Mouse (Mus musculus): Measurements from ENCODE around the gene Iqck. TPM values are rescaled to one million over a fixed set of nuclear protein-coding genes. Genes with fewer than 3 reads are reported as not detected.

Iqck gene
- 1.8 and 2.4 TPM in 2 replicates for total RNA-seq (2017)

DNA sequence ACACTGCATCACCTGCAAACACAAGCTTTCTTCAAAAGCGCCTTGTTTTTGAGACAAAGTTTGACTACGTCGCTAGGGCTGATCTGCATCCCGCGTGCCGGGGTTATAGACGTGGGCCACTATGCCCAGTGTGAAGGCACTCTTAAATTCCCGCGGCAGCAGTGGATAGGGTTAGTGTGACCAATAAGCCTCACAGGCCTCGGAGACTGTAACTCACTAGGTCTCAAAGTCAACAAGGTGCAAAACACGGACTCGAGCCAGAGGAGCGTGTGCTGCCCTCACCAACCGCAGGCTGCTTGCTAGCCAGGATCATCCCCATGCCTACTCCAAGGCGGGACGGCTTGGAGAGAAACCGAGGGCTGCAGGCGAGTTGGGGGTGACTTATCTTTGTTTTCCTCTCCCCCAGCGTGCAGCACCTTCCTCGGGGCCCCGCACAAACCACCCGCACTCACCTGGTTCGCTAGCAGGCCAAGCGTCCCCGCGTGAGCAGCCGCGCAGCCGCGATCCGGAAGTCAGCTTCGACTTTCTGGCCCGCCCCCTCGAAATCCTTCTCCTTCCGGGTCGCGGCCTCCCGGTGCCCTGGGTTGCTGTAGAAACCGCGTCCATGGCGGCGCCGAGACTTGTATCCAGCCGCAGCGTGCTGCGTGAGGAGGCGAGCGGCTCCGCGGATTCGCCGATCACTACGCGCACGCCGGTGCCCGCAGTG lies at the start of gene Iqck:
Iqck (plus strand) TSS at position 582 of the 706 bp plus-strand sequence.
- peak; percentile 91 for ATAC-seq (replicated peaks; ENCODE audit: low read depth, poor library complexity, severe bottlenecking)

DNA sequence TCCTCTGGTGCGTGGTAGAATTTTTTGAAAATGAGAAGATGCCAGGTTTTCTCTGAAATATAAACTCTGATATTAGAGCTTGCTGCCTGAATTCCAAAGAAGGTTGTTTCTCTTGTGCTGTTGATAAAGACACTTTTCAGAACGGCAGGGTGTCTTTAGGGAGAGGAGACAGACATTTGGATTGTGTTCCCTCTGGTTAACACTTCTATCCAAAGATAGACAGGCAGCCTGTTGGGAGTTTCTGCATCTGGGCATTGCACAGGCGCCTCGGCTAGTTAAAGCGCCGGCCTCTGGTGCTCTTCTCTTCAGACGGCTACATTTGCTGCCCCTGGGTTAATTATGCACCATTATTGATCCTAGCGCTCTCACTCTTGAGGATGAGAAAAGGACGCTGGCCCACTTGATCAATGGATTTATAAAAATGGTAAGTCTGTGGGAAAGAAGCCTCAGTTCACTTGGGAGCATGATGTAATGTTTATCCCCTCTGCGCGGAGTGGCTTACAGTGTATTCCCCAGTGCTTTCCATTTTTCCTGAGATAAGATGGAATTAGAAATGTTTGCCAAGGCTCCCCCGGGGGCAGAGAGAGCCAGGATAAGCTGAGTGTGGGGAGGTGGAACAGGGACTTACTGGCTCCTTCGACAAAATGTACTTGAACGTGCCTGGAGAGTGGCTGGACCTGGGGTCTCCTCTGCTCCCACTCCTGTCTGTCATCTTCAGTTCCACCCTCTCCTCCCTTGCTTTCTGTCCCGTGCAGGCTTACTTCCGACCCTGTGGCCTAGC lies 48.7 kb upstream of the Iqck start:
- ATAC-seq (replicated peaks; ENCODE audit: low read depth, poor library complexity, severe bottlenecking) = no peak

DNA sequence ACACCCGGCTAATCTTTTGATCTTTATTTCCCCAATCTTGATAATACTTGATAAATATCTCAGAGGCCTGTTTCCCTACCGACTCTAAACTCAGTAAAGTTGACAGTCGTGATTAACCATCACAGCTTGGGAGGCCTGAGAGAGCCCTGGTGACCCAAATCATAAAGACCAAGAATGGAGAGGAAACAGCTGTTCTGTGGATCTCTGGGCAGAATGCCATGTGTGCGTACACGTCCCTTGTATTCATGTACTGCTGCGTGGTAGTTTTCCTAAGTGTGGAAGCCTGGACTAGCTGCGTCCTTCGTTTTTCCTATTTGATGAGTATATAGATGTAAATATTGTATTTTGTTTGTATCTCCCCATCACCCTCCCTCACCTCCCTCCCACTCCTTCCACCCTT lies 47.7 kb upstream of the Iqck start:
- ATAC-seq (replicated peaks; ENCODE audit: low read depth, poor library complexity, severe bottlenecking) = no peak

DNA sequence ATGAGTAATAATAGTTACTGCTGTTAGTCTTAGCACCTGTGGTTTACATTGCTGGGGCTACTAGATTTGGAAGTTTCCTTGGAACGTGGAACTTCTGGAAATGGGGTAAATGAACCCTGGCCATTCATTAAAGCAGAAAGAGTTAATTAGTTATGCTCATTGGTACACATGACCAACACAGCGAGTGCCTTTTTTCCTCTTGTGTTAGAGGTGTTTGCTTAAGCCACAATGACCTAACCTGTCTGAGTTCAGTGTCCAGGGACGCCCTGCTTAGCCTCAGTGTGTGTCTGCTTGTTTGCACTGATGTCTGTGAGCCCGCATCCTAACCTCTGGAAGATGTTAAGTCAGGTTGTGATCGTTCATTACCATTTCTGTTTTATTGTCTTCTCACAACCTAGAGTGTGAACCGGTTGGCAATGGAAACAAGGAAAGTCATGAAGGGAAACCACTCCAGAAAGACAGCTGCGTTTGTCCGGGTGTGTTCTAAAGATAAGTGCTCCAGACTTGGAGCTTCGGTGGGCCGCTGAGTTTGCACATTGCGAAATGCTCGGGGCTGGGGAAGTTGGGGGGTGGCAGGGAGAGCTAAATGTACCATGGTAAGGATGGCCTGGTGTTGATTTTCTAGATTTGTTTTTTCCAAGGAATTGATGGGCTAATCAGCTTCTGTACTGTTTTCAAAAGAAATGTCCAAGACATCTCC lies 44.0 kb upstream of the Iqck start:
- ATAC-seq (replicated peaks; ENCODE audit: low read depth, poor library complexity, severe bottlenecking) = peak; percentile 50

DNA sequence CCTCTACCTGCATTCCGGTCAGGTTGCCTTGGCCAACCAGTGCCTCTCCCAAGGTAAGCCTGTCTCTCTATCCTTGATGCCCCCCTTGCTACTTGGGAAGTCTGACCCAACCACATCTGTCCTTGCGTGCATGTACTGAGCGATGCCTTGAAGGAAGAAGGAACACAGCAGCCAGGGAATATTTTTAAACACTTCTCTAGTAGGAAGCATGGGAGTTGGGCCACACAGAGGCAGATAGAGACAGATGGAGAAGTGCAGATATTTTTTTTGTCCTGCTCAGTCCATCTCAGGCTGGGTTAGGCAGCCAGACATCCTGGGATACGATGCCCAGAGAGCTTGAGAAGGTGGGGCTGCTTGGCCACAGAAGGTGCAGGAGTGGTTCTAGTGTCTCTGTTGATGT lies 42.0 kb upstream of the Iqck start:
- no peak for ATAC-seq (replicated peaks; ENCODE audit: low read depth, poor library complexity, severe bottlenecking)

DNA sequence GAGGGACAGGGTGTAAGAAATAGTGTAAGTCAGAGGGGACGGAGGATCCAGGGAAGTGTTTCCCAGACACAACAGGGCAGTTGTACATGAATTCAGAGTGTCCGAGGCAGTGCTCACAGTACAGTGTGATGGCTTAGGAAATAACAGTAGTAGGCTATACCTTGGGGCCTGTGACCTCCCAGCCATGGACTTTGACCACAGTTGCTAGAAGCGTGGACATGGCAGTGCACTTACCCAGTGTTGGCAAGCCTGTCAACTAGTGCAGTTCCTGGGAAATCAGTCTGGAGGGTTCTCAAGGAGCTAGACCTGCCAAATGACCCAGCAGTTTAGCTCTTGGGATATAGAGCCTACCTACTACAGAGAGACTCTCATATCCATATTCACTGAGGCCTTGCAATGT lies 39.3 kb upstream of the Iqck start:
- ATAC-seq (replicated peaks; ENCODE audit: low read depth, poor library complexity, severe bottlenecking) = no peak

DNA sequence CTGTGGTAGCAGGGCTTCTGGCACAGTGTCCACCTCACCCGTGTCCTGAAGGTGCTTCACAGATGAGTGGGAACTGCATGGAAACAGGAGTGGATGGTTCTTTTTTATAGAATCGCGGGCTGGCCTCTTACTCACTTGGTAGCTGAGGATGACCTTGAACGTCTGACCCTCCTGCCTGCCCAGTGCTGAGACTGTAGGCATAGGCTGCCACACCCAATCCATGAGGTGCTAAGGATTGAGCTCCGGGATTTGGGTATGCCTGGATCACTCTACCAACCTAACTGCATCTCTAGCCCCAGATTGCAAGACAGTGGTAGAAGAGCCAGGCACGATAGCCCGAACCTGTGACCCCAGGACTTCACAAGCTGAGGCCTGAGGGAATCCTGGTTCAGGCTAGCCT lies 37.8 kb upstream of the Iqck start:
- ATAC-seq (replicated peaks; ENCODE audit: low read depth, poor library complexity, severe bottlenecking) = no peak

DNA sequence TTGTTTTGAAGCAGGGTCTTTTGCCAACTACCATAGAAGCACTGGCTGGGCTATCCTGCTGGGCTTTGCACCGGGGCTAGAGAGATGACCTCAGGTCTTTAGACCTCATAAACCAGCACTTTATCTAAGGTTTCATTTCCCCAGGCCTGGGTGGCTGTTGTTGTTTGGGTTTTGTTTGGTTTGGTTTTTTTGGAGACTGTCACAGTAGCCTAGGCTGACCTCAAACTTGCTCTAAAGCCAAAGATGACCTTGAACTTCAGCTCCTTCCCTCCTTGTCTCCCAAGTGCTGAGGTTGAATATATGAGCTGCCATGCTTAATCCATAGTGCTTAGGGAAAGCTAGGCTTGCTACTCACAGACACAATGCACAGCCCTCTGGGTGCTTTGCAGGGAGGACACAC lies 35.9 kb upstream of the Iqck start:
- ATAC-seq (replicated peaks; ENCODE audit: low read depth, poor library complexity, severe bottlenecking) = no peak

DNA sequence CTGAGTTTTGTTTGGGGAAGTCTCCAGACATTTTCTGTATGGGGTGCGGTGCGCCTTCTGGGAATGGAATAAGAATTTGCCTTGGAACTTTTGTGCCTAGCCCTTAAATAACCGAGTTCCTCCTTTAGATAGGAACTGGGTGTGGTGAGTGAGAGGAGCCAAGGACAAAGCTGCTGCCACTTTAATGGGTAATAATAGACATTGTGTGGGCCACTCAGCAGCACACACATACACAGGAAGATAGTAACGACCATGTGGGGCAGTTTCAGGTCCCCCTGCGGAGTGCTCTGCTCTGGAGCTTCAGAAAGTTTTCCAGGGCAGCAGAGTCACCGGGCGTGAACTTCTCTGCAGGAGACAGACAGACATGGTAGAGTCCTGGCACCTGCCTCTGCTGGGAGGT lies 34.2 kb upstream of the Iqck start:
- ATAC-seq (replicated peaks; ENCODE audit: low read depth, poor library complexity, severe bottlenecking) = no peak

DNA sequence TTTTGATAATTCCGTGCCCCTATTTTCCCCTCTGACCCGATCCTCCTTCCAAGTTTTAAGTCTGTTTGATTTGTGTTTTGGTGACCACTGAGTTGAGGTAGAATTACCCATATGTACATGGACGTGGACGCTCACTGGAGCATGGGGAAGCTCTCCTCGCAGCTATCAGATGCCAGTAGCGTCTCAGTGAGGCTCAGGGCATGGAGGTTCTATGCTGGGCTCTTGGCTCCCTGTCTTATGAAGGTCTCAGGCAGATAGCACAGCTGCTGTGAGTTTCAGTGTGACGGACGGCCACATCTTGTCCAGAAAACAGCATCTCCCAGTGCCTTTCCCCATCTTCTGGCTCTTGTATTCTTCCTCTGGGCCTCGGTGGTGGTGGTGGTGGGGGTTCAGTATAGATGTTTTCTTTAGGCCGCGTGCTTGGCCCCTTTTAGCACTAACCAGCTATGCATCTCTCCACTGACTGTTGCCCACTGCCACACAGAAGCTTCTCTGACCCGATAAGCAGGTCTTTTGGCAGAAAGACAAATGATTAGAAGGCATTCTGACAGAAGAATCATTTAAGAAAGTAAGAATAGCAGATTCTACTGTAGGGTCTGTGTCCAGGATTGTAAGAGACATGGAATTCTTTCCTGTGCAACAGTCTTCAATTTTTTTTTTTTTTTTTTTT lies 33.5 kb upstream of the Iqck start:
- ATAC-seq (replicated peaks; ENCODE audit: low read depth, poor library complexity, severe bottlenecking) = no peak

DNA sequence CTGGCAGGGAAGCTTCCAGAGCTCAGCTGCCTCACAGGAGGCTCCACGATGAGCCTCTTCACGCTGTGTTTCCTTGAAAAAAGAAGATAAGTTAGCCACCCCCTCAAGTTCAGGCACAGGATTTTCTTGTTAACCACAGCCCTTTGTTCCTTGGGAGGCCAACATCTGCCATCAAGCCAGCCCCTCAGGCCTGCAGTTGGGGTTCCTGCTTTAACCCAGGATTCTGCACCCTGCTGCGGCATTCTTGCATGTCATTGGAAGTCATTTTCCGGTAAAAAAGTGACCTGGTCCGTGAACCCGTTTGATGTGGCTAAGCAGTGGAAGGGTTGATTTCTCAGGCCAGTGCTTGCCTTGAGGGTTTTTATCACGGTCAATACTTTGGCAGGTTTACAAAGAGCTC lies 31.1 kb upstream of the Iqck start:
- ATAC-seq (replicated peaks; ENCODE audit: low read depth, poor library complexity, severe bottlenecking) = no peak

DNA sequence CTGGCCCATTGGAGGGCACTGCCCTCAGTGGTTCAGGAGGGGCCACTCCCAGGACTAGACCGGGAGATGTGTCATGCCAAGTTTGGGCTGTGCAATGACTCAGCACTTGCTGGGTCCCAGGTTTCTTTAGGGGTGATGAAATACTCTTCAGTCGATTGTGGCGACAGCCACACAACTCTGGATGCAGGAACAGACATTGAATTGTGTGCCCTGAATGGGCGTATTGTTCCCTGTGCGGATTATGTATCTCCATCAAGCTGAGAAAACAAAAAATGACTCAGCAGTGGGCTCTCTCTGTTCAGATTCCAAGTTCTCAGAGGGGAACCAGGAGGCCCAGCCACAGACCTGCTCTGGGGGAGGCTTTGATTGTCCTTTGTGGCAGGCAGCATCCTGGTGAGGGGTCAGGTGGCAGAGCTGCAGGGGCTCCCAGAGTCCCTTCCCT lies 27.6 kb upstream of the Iqck start:
- ATAC-seq (replicated peaks; ENCODE audit: low read depth, poor library complexity, severe bottlenecking) = peak; percentile 70

DNA sequence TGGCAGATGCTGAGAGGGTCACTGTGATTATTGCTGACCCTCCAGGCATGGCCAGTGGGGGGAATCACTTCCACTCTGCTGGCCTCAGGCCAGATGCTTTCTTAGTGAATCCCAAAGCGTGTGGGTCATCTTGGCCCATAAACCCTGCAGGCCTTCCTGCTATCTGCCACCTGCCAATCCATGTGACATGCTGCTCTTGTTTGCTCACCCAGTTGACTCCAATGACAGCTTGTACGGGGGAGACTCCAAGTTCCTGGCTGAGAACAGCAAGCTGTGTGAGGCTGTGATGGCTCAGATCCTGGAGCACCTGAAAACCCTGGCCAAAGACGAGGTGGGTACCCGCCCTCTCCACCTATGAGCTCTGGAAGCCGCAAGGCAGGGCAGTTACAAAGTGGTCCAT lies 17.7 kb upstream of the Iqck start:
- no peak for ATAC-seq (replicated peaks; ENCODE audit: low read depth, poor library complexity, severe bottlenecking)

DNA sequence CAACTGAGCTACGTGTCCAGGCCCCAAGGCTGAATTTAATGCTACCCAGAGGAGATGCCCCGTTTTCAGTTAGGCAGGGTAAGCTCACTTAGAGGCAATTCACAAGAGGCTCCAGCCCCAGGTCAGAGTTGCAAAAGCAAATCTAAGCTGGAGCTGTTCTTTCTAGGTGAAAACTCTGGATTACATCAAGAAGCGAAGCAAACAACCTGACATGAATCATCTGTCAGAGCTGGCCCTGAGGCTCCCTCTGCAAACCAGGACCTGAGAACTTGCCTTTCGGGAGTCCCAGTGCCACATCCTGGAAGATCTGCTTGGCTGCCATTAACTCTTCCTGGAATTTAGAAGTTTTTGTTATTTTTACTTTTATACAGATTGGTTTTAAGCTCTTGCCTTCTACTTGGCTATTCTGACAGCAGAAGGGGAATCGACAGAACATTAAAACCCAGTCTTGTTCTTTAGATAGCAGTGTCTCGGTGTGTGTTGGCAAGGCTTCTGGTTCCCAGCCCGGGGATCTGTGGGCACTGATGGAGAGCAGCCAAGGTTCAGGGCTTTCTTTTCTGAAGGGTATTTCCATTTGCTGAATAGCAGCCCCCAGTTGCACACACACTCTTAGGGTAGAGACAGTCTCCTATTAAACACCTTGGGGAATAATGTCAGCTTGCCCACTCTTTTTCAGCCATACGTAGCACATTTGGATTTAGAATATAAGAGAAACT lies 14.4 kb upstream of the Iqck start:
- no peak for ATAC-seq (replicated peaks; ENCODE audit: low read depth, poor library complexity, severe bottlenecking)

DNA sequence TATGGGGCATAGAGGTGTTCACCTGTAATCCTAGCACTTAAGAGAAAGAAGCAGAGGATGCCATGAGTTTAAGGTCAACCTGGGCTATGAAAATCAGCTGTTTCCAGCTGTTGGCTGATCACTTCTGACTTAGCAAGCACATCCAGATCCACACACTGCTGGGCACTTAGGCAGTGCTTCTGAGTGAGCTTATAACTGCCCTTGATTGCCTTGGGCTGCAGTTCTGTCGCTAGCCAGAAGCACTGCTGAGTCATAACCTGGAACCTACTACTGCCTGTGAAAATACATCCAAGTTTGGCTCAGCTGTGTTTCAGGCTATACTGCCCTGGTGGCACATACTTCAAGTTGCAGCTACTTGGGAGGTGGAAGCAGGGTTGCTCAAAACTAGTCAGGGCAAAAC lies 13.8 kb upstream of the Iqck start:
- ATAC-seq (replicated peaks; ENCODE audit: low read depth, poor library complexity, severe bottlenecking) = no peak

DNA sequence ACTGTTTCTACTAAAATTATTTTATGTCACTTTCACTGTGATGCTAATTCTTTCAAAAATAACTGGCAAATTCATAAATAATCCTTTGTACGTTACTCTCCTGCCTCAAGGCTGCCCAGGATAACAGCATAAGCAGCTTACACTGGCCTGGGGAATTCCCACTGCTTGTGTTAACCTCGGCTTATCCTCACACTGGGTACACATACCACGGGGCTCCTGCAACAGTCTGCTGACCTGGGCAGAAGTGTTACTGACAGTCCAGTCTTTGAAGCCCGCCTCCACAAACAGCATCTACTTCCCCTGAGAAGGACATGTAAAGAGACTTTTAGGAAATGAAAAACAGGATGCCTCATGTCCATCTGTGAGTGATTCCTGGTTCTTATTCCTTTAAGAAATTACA lies 12.6 kb upstream of the Iqck start:
- ATAC-seq (replicated peaks; ENCODE audit: low read depth, poor library complexity, severe bottlenecking) = 0 out of 2 replicates have a peak, but pooled peaks have one; percentile 23

DNA sequence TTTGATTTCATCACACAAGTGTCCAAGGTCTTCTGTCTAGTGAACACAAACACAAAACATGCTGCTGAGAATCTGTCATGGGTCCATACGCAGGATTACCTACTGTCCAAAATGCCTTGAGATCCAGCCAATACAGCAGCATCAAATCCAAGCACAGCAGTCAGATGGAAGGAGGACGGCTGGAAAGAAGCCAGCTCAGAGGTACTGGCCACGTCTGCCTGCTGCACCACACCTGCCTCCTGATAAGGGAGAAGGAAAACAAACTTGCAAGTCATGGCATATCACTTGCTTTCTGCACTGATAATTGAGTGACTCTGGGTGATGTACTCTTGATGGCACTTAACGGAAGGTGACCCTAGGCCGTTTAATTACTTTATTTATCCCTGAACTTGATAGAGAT lies 10.4 kb upstream of the Iqck start:
- no peak for ATAC-seq (replicated peaks; ENCODE audit: low read depth, poor library complexity, severe bottlenecking)

DNA sequence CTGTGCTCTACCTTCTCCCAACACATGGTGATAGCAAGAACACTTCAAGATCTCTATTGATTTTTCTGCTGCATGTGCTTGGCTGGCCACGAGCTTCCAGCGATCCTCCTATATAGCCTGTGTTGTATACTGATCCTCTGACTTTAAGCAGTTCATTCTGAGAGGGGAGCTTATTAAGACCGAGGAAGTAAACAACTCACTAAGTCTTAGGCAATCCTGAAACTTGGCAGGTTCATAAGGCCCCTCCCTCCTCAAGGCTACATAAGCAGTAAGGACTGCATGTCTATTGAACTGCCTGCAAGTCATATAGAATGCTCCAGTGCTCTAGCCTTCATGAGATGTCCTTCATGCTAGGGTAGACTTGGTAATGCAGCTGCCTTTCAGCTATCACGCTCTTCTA lies 9.2 kb upstream of the Iqck start:
- ATAC-seq (replicated peaks; ENCODE audit: low read depth, poor library complexity, severe bottlenecking) = no peak

DNA sequence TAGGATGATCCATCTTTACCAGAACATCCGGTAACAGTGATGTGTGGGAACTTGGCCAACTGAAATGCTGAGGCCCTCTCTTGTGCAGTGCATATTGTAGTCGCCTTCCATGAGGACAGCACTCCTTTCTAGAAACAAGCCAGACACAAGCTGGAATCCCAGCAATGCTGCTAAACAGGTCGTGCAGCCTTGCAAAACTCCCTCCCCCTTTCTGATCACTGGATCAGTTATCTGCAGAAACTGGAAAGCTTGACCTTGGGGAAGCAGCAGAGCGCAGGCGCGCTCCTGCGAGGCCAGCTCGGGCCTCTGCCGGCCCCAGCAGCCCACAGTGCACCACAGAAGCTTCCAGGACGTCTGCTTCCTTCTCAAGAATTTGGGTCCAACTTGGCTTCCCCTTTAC lies 6.8 kb upstream of the Iqck start:
- ATAC-seq (replicated peaks; ENCODE audit: low read depth, poor library complexity, severe bottlenecking) = peak; percentile 22; the same call in 1 of the 2 replicates
